Mouse (Mus musculus): ENCODE results near the gene Flvcr1. TPM values are rescaled to one million over a fixed set of nuclear protein-coding genes. Genes with fewer than 3 reads are reported as not detected.

The Flvcr1 gene
- total RNA-seq (2021) = 10 to 100 TPM; 15.3 to 15.8 TPM
- long read RNA-seq, full-length matches to known transcripts = 3 of 4 reads
- long read RNA-seq, partial matches to known transcripts = 0 of 4 reads
- long read RNA-seq, other reads (novel, unspliced or antisense) = 1 of 4 reads

- peak; percentile 98 to 99 for DNase-seq (ENCODE audit: low spot score in 2 of 2)
Measured at GRCm38 (mm10) chr1:191026021-191026713, at the start of gene Flvcr1. Flvcr1 (minus strand) TSS chr1:191026158.

- peak; percentile 21 to 70 for DNase-seq (ENCODE audit: low spot score in 2 of 2)
Measured at GRCm38 (mm10) chr1:191075199-191075883, 49.4 kb upstream of the Flvcr1 start.

- no peak for DNase-seq (ENCODE audit: low spot score in 2 of 2)
Measured at GRCm38 (mm10) chr1:191073486-191073885, 47.5 kb upstream of the Flvcr1 start.

- no peak for DNase-seq (ENCODE audit: low spot score in 2 of 2)
Measured at GRCm38 (mm10) chr1:191073001-191073400, 47.0 kb upstream of the Flvcr1 start.

- no peak for DNase-seq (ENCODE audit: low spot score in 2 of 2)
Measured at GRCm38 (mm10) chr1:191072329-191072913, 46.5 kb upstream of the Flvcr1 start.

- DNase-seq (ENCODE audit: low spot score in 2 of 2) = no peak
Measured at GRCm38 (mm10) chr1:191071613-191072012, 45.7 kb upstream of the Flvcr1 start.

GRCm38 (mm10) chr1:191070259-191070658 is 44.3 kb upstream of the Flvcr1 start:
- no peak for DNase-seq (ENCODE audit: low spot score in 2 of 2)

- no peak for DNase-seq (ENCODE audit: low spot score in 2 of 2)
Measured at GRCm38 (mm10) chr1:191068377-191068776, 42.4 kb upstream of the Flvcr1 start.

GRCm38 (mm10) chr1:191065188-191065587 is 39.2 kb upstream of the Flvcr1 start:
- no peak for DNase-seq (ENCODE audit: low spot score in 2 of 2)

- DNase-seq (ENCODE audit: low spot score in 2 of 2) = no peak
Measured at GRCm38 (mm10) chr1:191064535-191064934, 38.6 kb upstream of the Flvcr1 start.

GRCm38 (mm10) chr1:191063700-191064099 is 37.7 kb upstream of the Flvcr1 start:
- no peak for DNase-seq (ENCODE audit: low spot score in 2 of 2)

- DNase-seq (ENCODE audit: low spot score in 2 of 2) = peak; percentile 87 to 92
Measured at GRCm38 (mm10) chr1:191062781-191063485, 37.0 kb upstream of the Flvcr1 start, which contains the start of the genes Tatdn3 and Nsl1. Tatdn3 (minus strand) TSS chr1:191062932. Nsl1 (plus strand) TSS chr1:191063012.

- no peak for DNase-seq (ENCODE audit: low spot score in 2 of 2)
Measured at GRCm38 (mm10) chr1:191062241-191062780, 36.4 kb upstream of the Flvcr1 start.

- no peak for DNase-seq (ENCODE audit: low spot score in 2 of 2)
Measured at GRCm38 (mm10) chr1:191057461-191057860, 31.5 kb upstream of the Flvcr1 start.

GRCm38 (mm10) chr1:191055533-191055873 is 29.5 kb upstream of the Flvcr1 start:
- DNase-seq (ENCODE audit: low spot score in 2 of 2) = no peak

- DNase-seq (ENCODE audit: low spot score in 2 of 2) = no peak
Measured at GRCm38 (mm10) chr1:191054870-191055532, 29.0 kb upstream of the Flvcr1 start.

- no peak for DNase-seq (ENCODE audit: low spot score in 2 of 2)
Measured at GRCm38 (mm10) chr1:191053555-191053954, 27.6 kb upstream of the Flvcr1 start.

GRCm38 (mm10) chr1:191046231-191046824 is 20.4 kb upstream of the Flvcr1 start:
- DNase-seq (ENCODE audit: low spot score in 2 of 2) = no peak

- no peak for DNase-seq (ENCODE audit: low spot score in 2 of 2)
Measured at GRCm38 (mm10) chr1:191045264-191045663, 19.3 kb upstream of the Flvcr1 start.

GRCm38 (mm10) chr1:191042688-191043087 is 16.7 kb upstream of the Flvcr1 start:
- no peak for DNase-seq (ENCODE audit: low spot score in 2 of 2)
